Mouse (Mus musculus) E14TG2a.4 (cell line): Measurements from ENCODE around the gene Dusp1.

Source experiments
- H3K27me3 ChIP-seq: 2 replicates; pipeline ENCODE4 v1.6.1; 2014; ENCODE audit warnings: low read length, control low read depth; ENCODE audit not compliant: insufficient read depth
- H3K36me3 ChIP-seq: 2 replicates; pipeline ENCODE4 v1.6.1; 2014; ENCODE audit warnings: low read length, control low read depth; ENCODE audit not compliant: insufficient read depth
- H3K4me1 ChIP-seq: replicated peaks from 2 replicates; pipeline ENCODE4 v1.6.1; 2014; ENCODE audit warnings: low read depth, low read length, control low read depth
- H3K4me3 ChIP-seq: replicated peaks from 2 replicates; pipeline ENCODE4 v1.5.1; 2014; ENCODE audit warnings: mild to moderate bottlenecking, low read length
- H3K9me3 ChIP-seq: 2 replicates; pipeline ENCODE4 v1.6.1; 2014; ENCODE audit warnings: low read length, control low read depth
- CTCF ChIP-seq: conservative IDR thresholded peaks from 2 replicates; pipeline ENCODE4 v1.5.1; 2014; ENCODE audit warnings: low read length
- NANOG ChIP-seq: IDR thresholded peaks from 2 replicates; pipeline ENCODE4 v1.6.1; 2014; ENCODE audit warnings: borderline replicate concordance, low read length, mixed read lengths
- POU5F1 ChIP-seq: IDR thresholded peaks from 2 replicates; pipeline ENCODE4 v1.6.1; 2014; ENCODE audit warnings: low read length, borderline replicate concordance

The Dusp1 gene

GRCm38 (mm10) chr17:26593199-26593598 is 31.3 kb upstream of the Dusp1 start:
- Histone ChIP-seq H3K4me3 (no peak overlapping the region), H3K27me3 (no peaks in the 10 kb centered on the region), H3K4me1 (peaks cover 61% of the 10 kb centered on the region), H3K9me3 (no peaks in the 10 kb centered on the region), H3K36me3 (peaks cover 46% of the 10 kb centered on the region)
- TF ChIP-seq NANOG (no peak), POU5F1 (no peak), CTCF (no peak)

- Histone ChIP-seq H3K27me3 (no peaks in the 10 kb centered on the region), H3K36me3 (peaks cover 51% of the 10 kb centered on the region), H3K4me1 (peaks cover 60% of the 10 kb centered on the region), H3K4me3 (no peak overlapping the region), H3K9me3 (no peaks in the 10 kb centered on the region)
- no peak for TF ChIP-seq POU5F1
- no peak for TF ChIP-seq NANOG
- no peak for TF ChIP-seq CTCF
Measured at GRCm38 (mm10) chr17:26592510-26592909, 30.6 kb upstream of the Dusp1 start.

GRCm38 (mm10) chr17:26587961-26588487 is 26.1 kb upstream of the Dusp1 start:
- no peaks in the 10 kb centered on the region for H3K9me3 ChIP-seq
- peaks cover 43% of the 10 kb centered on the region for H3K36me3 ChIP-seq
- H3K4me3 ChIP-seq, result no peak overlapping the region
- TF ChIP-seq POU5F1 (no peak), CTCF (no peak), NANOG (no peak)
- H3K27me3 ChIP-seq, result no peaks in the 10 kb centered on the region
- H3K4me1 ChIP-seq, result peaks cover 45% of the 10 kb centered on the region

GRCm38 (mm10) chr17:26584558-26585136 is 22.7 kb upstream of the Dusp1 start:
- no peaks in the 10 kb centered on the region for H3K9me3 ChIP-seq
- H3K4me3 ChIP-seq, result peak overlapping the region; percentile 54
- peaks cover 42% of the 10 kb centered on the region for H3K36me3 ChIP-seq
- no peak for TF ChIP-seq POU5F1
- no peak for TF ChIP-seq CTCF
- no peak for TF ChIP-seq NANOG
- no peaks in the 10 kb centered on the region for H3K27me3 ChIP-seq
- H3K4me1 ChIP-seq, result peaks cover 66% of the 10 kb centered on the region

- Histone ChIP-seq H3K27me3 (no peaks in the 10 kb centered on the region), H3K9me3 (no peaks in the 10 kb centered on the region), H3K4me1 (peaks cover 72% of the 10 kb centered on the region), H3K4me3 (peak overlapping the region; percentile 54), H3K36me3 (peaks cover 38% of the 10 kb centered on the region)
- TF ChIP-seq POU5F1 (no peak), CTCF (no peak), NANOG (no peak)
Measured at GRCm38 (mm10) chr17:26584063-26584462, 22.1 kb upstream of the Dusp1 start.

GRCm38 (mm10) chr17:26583606-26584005 is 21.7 kb upstream of the Dusp1 start:
- TF ChIP-seq CTCF, result no peak
- TF ChIP-seq NANOG, result no peak
- no peak for TF ChIP-seq POU5F1
- peaks cover 33% of the 10 kb centered on the region for H3K36me3 ChIP-seq
- no peaks in the 10 kb centered on the region for H3K9me3 ChIP-seq
- H3K4me3 ChIP-seq, result peak overlapping the region; percentile 54
- peaks cover 76% of the 10 kb centered on the region for H3K4me1 ChIP-seq
- H3K27me3 ChIP-seq, result no peaks in the 10 kb centered on the region

GRCm38 (mm10) chr17:26583056-26583455 is 21.1 kb upstream of the Dusp1 start:
- Histone ChIP-seq H3K4me1 (peaks cover 81% of the 10 kb centered on the region), H3K36me3 (peaks cover 33% of the 10 kb centered on the region), H3K9me3 (no peaks in the 10 kb centered on the region), H3K27me3 (no peaks in the 10 kb centered on the region), H3K4me3 (no peak overlapping the region)
- TF ChIP-seq POU5F1 (no peak), CTCF (no peak), NANOG (no peak)

- Histone ChIP-seq H3K36me3 (peaks cover 33% of the 10 kb centered on the region), H3K4me1 (peaks cover 82% of the 10 kb centered on the region), H3K27me3 (no peaks in the 10 kb centered on the region), H3K4me3 (no peak overlapping the region), H3K9me3 (no peaks in the 10 kb centered on the region)
- no peak for TF ChIP-seq NANOG
Measured at GRCm38 (mm10) chr17:26582297-26582696, 20.4 kb upstream of the Dusp1 start.

GRCm38 (mm10) chr17:26580873-26581401 is 19.0 kb upstream of the Dusp1 start:
- no peaks in the 10 kb centered on the region for H3K27me3 ChIP-seq
- TF ChIP-seq POU5F1 (no peak), CTCF (no peak), NANOG (peak; percentile 23; the same call in 1 of the 2 replicates)

More at GRCm38 (mm10) chr17:26580873-26581401, 19.0 kb upstream of the Dusp1 start:
- Histone ChIP-seq H3K9me3 (no peaks in the 10 kb centered on the region), H3K36me3 (peaks cover 46% of the 10 kb centered on the region), H3K4me1 (peaks cover 94% of the 10 kb centered on the region), H3K4me3 (no peak overlapping the region)
